Mouse (Mus musculus) G1E (cell line): ENCODE data around the gene Notch2. TPM values are rescaled to one million over a fixed set of nuclear protein-coding genes. Genes with fewer than 3 reads are reported as not detected.

Experiments used
- ATAC-seq: 2 replicates; pipeline ENCODE4 v1.8.0; 2016; ENCODE audit warnings: mild to moderate bottlenecking; ENCODE audit not compliant: insufficient number of reproducible peaks, poor library complexity, low FRiP score, severe bottlenecking; ENCODE audit errors: extremely low read depth
- DNase-seq: peaks from one replicate; pipeline ENCODE4 v3.0.0; 2012; ENCODE audit warnings: low spot score
- H3K27me3 ChIP-seq: 2 replicates; pipeline ENCODE4 v1.6.1; 2012; ENCODE audit warnings: mild to moderate bottlenecking, low read length, inconsistent platforms; ENCODE audit not compliant: insufficient read depth
- H3K36me3 ChIP-seq: replicated peaks from 2 replicates; pipeline ENCODE3; 2012; ENCODE audit warnings: mild to moderate bottlenecking, inconsistent platforms
- H3K4me1 ChIP-seq: 2 replicates; pipeline ENCODE4 v1.6.1; 2012; ENCODE audit warnings: low read depth, low read length, inconsistent platforms, mixed read lengths; ENCODE audit not compliant: insufficient read depth
- H3K4me3 ChIP-seq: 2 replicates; pipeline ENCODE4 v1.5.1; 2012; ENCODE audit warnings: low read depth, mild to moderate bottlenecking, inconsistent platforms, low read length, moderate library complexity, mixed read lengths
- H3K9me3 ChIP-seq: replicated peaks from 2 replicates; pipeline ENCODE4 v1.6.1; 2012; ENCODE audit warnings: inconsistent platforms
- CTCF ChIP-seq: IDR thresholded peaks from 2 replicates; pipeline ENCODE4 v1.5.1; 2012; ENCODE audit warnings: low read depth, low read length, inconsistent platforms, mixed read lengths
- GATA1 ChIP-seq: IDR thresholded peaks from 2 replicates; pipeline ENCODE4 v1.6.1; 2012; ENCODE audit warnings: borderline replicate concordance, low read length, inconsistent platforms, mixed read lengths
- GATA2 ChIP-seq: IDR thresholded peaks from 2 replicates; pipeline ENCODE4 v1.6.1; 2012; ENCODE audit warnings: low read depth, low read length, inconsistent platforms, borderline replicate concordance
- POLR2AphosphoS5 ChIP-seq: IDR thresholded peaks from 2 replicates; pipeline ENCODE4 v1.6.1; 2012; ENCODE audit warnings: low read depth, low read length, inconsistent platforms; ENCODE audit not compliant: insufficient replicate concordance
- TAL1 ChIP-seq: conservative IDR thresholded peaks from 2 replicates; pipeline ENCODE4 v1.6.1; 2012; ENCODE audit warnings: low read depth, low read length, inconsistent platforms, mixed read lengths
- polyA plus RNA-seq: library from polyadenylated mRNA; stranded (reverse); fragments of >175 nt; gene quantifications from 2 replicates; pipeline ENCODE4 v1.2.3, GENCODE M21; 2012
- total RNA-seq, 2 experiments: library from RNA; stranded (forward) in 1 of 2; stranded (reverse) in 1 of 2; fragments of 200-1000 nt in 1 of 2; fragments of >200 nt in 1 of 2; fragmentation: Nextera tagmentation in 1 of 2; gene quantifications; 2 replicates each; pipeline ENCODE4 v1.2.3; 2014 to 2017

The Notch2 gene
- total and polyA plus RNA-seq, 3 experiments = under 0.01 TPM; not detected in 2

DNA sequence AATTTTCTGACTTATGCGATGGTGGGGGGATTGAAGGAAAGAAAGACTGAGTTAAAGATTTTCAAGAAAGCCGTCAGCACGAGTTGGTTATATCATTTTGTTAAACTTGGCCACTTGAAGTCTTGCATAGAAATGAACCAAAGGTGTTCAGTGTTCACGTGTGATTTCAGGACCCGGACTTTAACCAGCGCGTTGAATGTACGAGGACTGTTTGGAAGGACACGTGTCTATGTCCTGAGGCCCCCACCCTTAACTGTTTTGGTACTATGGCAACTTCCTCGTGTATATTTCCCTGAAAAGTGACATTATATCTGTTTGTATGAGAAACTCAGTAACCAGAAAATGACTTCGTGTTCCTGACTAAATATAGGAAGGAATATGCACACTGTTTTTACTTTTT is 136.6 kb downstream of the Notch2 start:
- Histone ChIP-seq H3K27me3 (no peaks in the 10 kb centered on the region), H3K4me1 (no peaks in the 10 kb centered on the region), H3K9me3 (peaks cover 48% of the 10 kb centered on the region), H3K36me3 (no peaks in the 10 kb centered on the region), H3K4me3 (no peak overlapping the region)
- TF ChIP-seq TAL1 (no peak), POLR2AphosphoS5 (no peak)
- DNase-seq (no peak), ATAC-seq (no peak)

- Histone ChIP-seq H3K27me3 (no peaks in the 10 kb centered on the region), H3K36me3 (no peaks in the 10 kb centered on the region), H3K4me3 (no peak overlapping the region), H3K4me1 (no peaks in the 10 kb centered on the region), H3K9me3 (peaks cover 41% of the 10 kb centered on the region)
- DNase-seq = no peak
- ATAC-seq = no peak
- TF ChIP-seq POLR2AphosphoS5 (no peak), GATA2 (no peak), GATA1 (no peak), TAL1 (no peak)
Observed at GRCm38 (mm10) chr3:98151016-98151415, 137.7 kb downstream of the Notch2 start.

DNA sequence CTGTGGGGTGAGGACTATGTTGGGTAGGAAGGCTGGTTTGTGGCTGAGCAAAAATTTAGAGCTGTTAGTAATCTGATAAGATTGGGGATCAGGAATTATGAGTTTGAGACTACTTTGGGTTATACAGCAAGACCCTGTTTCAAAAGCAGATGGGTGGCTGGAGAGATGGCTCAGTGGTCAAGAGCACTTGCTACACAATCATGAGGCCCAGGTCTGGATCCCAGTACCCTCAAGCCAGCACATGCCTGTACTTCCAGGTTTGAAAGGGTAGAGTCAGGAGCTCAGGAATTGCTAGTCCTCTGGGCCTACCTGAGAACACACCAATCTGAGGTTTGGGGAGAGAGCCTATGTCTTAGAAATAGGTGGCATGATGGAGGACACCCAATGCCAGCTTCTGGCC is 140.1 kb downstream of the Notch2 start:
- no peak for DNase-seq
- H3K9me3 ChIP-seq = peaks cover 20% of the 10 kb centered on the region
- TF ChIP-seq TAL1 (no peak), CTCF (no peak), GATA1 (no peak), POLR2AphosphoS5 (no peak), GATA2 (no peak)
- H3K36me3 ChIP-seq = no peaks in the 10 kb centered on the region
- ATAC-seq = no peak
- H3K27me3 ChIP-seq = no peaks in the 10 kb centered on the region
- H3K4me3 ChIP-seq = no peak overlapping the region
- H3K4me1 ChIP-seq = no peaks in the 10 kb centered on the region

DNA sequence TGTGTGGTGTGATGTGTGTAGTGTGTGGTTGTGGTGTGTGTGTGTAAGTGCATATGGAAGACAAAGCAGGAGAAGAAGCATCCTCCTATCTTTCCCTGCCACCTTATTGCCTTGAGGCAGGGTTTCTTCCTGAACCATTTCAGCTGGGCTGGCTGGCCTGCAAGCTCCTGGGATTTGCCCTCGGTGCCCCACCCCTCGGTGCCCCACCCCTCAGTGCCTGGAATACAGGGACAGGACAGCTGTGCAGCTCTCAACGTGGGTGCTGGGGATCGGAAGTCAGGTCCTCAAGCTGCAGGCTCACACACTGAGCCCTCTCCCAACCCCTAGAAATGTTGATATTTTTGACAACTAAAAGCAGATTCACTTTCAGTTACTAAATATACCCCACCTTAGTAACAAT is 142.8 kb downstream of the Notch2 start:
- TF ChIP-seq POLR2AphosphoS5 (no peak), CTCF (no peak), GATA2 (no peak), GATA1 (no peak), TAL1 (no peak)
- H3K36me3 ChIP-seq = no peaks in the 10 kb centered on the region
- no peak for ATAC-seq
- H3K4me3 ChIP-seq = no peak overlapping the region
- no peaks in the 10 kb centered on the region for H3K4me1 ChIP-seq
- no peak for DNase-seq
- peaks cover 24% of the 10 kb centered on the region for H3K9me3 ChIP-seq
- no peaks in the 10 kb centered on the region for H3K27me3 ChIP-seq

DNA sequence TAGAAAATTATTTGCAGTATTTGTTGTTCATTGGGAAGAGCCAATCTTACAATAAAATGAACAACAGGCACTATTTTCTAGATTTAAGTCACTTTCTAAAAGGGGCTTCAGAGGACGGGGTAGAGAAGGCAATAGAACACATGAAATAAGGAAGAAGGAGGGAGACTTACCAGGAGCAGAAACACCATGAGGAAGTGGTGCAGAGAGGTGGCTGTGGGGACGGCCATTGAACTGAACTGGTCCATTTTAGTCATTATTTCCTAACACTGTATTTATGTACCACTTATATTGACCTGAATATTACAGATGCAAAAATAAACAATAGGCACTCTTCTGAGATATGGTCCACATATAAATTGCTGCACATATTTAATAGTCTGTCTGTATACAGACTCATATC is 143.7 kb downstream of the Notch2 start:
- no peak for DNase-seq
- no peak for ATAC-seq
- no peak overlapping the region for H3K4me3 ChIP-seq
- peaks cover 25% of the 10 kb centered on the region for H3K9me3 ChIP-seq
- no peaks in the 10 kb centered on the region for H3K36me3 ChIP-seq
- H3K4me1 ChIP-seq = no peaks in the 10 kb centered on the region
- no peak for TF ChIP-seq GATA2
- TF ChIP-seq GATA1 = no peak
- TF ChIP-seq POLR2AphosphoS5 = no peak
- TF ChIP-seq TAL1 = no peak
- TF ChIP-seq CTCF = no peak
- no peaks in the 10 kb centered on the region for H3K27me3 ChIP-seq

DNA sequence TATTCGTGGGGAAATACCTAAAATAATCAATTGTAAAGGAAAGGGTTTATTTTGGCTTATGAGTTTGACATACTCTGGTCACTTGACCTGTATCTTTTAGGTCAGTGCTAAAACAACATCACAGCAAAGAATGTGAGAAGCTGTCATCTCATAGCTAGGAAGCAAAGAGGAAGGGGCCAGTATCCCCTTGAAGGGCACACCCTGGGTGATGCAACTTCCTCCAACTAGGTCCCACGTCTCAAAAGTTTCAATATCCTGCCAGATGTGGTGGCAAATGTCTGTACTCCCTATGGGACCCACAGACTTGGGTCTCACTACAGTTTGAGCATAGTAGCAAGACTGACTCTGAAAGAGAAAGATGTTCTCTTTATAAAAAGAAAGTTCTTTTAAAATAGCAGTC is 144.3 kb downstream of the Notch2 start:
- no peak for TF ChIP-seq GATA2
- no peak for TF ChIP-seq TAL1
- no peak for TF ChIP-seq GATA1
- no peak for TF ChIP-seq CTCF
- no peak for TF ChIP-seq POLR2AphosphoS5
- Histone ChIP-seq H3K4me3 (no peak overlapping the region), H3K4me1 (no peaks in the 10 kb centered on the region), H3K27me3 (no peaks in the 10 kb centered on the region), H3K36me3 (no peaks in the 10 kb centered on the region), H3K9me3 (peaks cover 28% of the 10 kb centered on the region)
- ATAC-seq (no peak), DNase-seq (no peak)

DNA sequence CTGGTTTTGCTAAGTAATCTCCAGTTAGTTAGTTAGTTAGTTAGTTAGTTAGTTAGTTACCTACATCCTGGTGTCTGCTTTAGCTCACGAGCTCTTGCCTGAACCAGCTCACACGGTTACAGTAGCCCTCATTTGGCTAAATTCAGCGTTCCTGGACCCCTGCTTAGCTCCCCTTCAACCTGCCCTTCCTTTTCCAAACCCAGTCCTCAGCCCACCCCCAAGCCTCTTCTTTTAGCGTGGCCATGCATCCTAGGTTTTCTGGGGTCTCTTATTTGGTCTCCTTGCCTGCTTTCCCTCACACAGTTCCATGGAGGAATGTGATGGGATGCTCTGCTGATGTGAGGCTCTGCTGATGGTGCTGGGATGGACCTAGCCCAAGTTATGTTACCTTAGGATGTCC is 145.3 kb downstream of the Notch2 start:
- Histone ChIP-seq H3K36me3 (no peaks in the 10 kb centered on the region), H3K4me1 (no peaks in the 10 kb centered on the region), H3K9me3 (peaks cover 31% of the 10 kb centered on the region), H3K27me3 (no peaks in the 10 kb centered on the region), H3K4me3 (no peak overlapping the region)
- DNase-seq (no peak), ATAC-seq (no peak)
- TF ChIP-seq POLR2AphosphoS5 = no peak
